Mouse (Mus musculus): Measurements from ENCODE around the gene Msh4. TPM values are rescaled to one million over a fixed set of nuclear protein-coding genes. Genes with fewer than 3 reads are reported as not detected.
A peak's percentile ranks its signal among the peaks of the same experiment; 100 is the strongest.
"Not testable (repeated sequence)": the region's sequence is repeated elsewhere in the genome, so short reads cannot be mapped to it uniquely, and the experiment has no call there.

Gene Msh4
- polyA plus RNA-seq, 2 experiments: 0.04 to 0.05 TPM

- no peak overlapping the region for H3K4me2 ChIP-seq (ENCODE audit: low read depth)
- TF ChIP-seq CTCF (IDR thresholded peaks at IDR 0.05; ENCODE audit: low read depth): no peak
- no peak for TF ChIP-seq EP300 (IDR thresholded peaks at IDR 0.05; ENCODE audit: low read depth)
- H3K9ac ChIP-seq (replicated peaks): no peak overlapping the region
- H3K27me3 ChIP-seq (ENCODE audit: control insufficient read depth, insufficient read depth, low read length): no peaks in the 10 kb centered on the region
- DNase-seq (ENCODE audit: low read depth in 3 of 3, low spot score in 3 of 3) (no peak), ATAC-seq (ENCODE audit: insufficient read depth) (no peak)
- 86% methylated on average over 4 of the region's 4 CpGs for WGBS (ENCODE audit: insufficient replicate concordance)
- H3K9me3 ChIP-seq (ENCODE audit: control insufficient read depth, low read length): no peaks in the 10 kb centered on the region
- no peaks in the 10 kb centered on the region for H3K36me3 ChIP-seq (replicated peaks; ENCODE audit: control insufficient read depth, insufficient read depth, low read depth)
- H3K4me1 ChIP-seq (replicated peaks; ENCODE audit: control insufficient read depth in 2 of 2, insufficient read depth in 2 of 2, low read length in 1 of 2): peaks cover 34 to 51% of the 10 kb centered on the region in 2 experiments
- H3K4me3 ChIP-seq (ENCODE audit: insufficient read depth in 1 of 2, low read depth in 2 of 2, low read length in 2 of 2): no peak overlapping the region
- H3K27ac ChIP-seq: no peak overlapping the region
These were observed 71.9 kb downstream of the Msh4 start for GRCm38 (mm10) chr3:153834071-153834470.

- H3K27me3 ChIP-seq (ENCODE audit: control insufficient read depth, insufficient read depth, low read length): no peaks in the 10 kb centered on the region
- no peak overlapping the region for H3K4me3 ChIP-seq (ENCODE audit: insufficient read depth in 1 of 2, low read depth in 2 of 2, low read length in 2 of 2)
- H3K9ac ChIP-seq (replicated peaks): peak overlapping the region; percentile 36
- peak overlapping the region; percentile 40 for H3K4me2 ChIP-seq (ENCODE audit: low read depth)
- peaks cover 34 to 49% of the 10 kb centered on the region in 2 experiments for H3K4me1 ChIP-seq (replicated peaks; ENCODE audit: control insufficient read depth in 2 of 2, insufficient read depth in 2 of 2, low read length in 1 of 2)
- WGBS (ENCODE audit: insufficient replicate concordance): 73% methylated on average over 6 of the region's 6 CpGs
- H3K27ac ChIP-seq: peak overlapping the region; percentile 58
- H3K9me3 ChIP-seq (ENCODE audit: control insufficient read depth, low read length): no peaks in the 10 kb centered on the region
- no peaks in the 10 kb centered on the region for H3K36me3 ChIP-seq (replicated peaks; ENCODE audit: control insufficient read depth, insufficient read depth, low read depth)
- DNase-seq (ENCODE audit: low read depth in 3 of 3, low spot score in 3 of 3): no peak
- TF ChIP-seq CTCF (IDR thresholded peaks at IDR 0.05; ENCODE audit: low read depth) (no peak), EP300 (IDR thresholded peaks at IDR 0.05; ENCODE audit: low read depth) (no peak)
- no peak for ATAC-seq (ENCODE audit: insufficient read depth)
These were observed 73.3 kb downstream of the Msh4 start for GRCm38 (mm10) chr3:153832654-153832945.

- TF ChIP-seq EP300 (IDR thresholded peaks at IDR 0.05; ENCODE audit: low read depth): peak; percentile 90
- peak; percentile 30; the same call in 1 of the 2 replicates for TF ChIP-seq CTCF (IDR thresholded peaks at IDR 0.05; ENCODE audit: low read depth)
- peaks cover 34 to 46% of the 10 kb centered on the region in 2 experiments for H3K4me1 ChIP-seq (replicated peaks; ENCODE audit: control insufficient read depth in 2 of 2, insufficient read depth in 2 of 2, low read length in 1 of 2)
- 17% methylated on average over 4 of the region's 4 CpGs for WGBS (ENCODE audit: insufficient replicate concordance)
- no peaks in the 10 kb centered on the region for H3K36me3 ChIP-seq (replicated peaks; ENCODE audit: control insufficient read depth, insufficient read depth, low read depth)
- H3K27me3 ChIP-seq (ENCODE audit: control insufficient read depth, insufficient read depth, low read length): no peaks in the 10 kb centered on the region
- ATAC-seq (ENCODE audit: insufficient read depth) (peak; percentile 90), DNase-seq (ENCODE audit: low read depth in 3 of 3, low spot score in 3 of 3) (peak; percentile 78 to 81 (median 79))
- no peak overlapping the region for H3K4me3 ChIP-seq (ENCODE audit: insufficient read depth in 1 of 2, low read depth in 2 of 2, low read length in 2 of 2)
- no peaks in the 10 kb centered on the region for H3K9me3 ChIP-seq (ENCODE audit: control insufficient read depth, low read length)
- H3K27ac ChIP-seq: peak overlapping the region; percentile 72
- peak overlapping the region; percentile 36 for H3K9ac ChIP-seq (replicated peaks)
- H3K4me2 ChIP-seq (ENCODE audit: low read depth): peak overlapping the region; percentile 40
These were observed 73.9 kb downstream of the Msh4 start for GRCm38 (mm10) chr3:153831873-153832653.

- ATAC-seq (ENCODE audit: insufficient read depth): peak; percentile 86
- Histone ChIP-seq H3K4me2 (ENCODE audit: low read depth) (peak overlapping the region; percentile 40; the same call in 1 of the 2 replicates), H3K4me1 (replicated peaks; ENCODE audit: control insufficient read depth in 2 of 2, insufficient read depth in 2 of 2, low read length in 1 of 2) (peaks cover 34 to 46% of the 10 kb centered on the region in 2 experiments), H3K36me3 (replicated peaks; ENCODE audit: control insufficient read depth, insufficient read depth, low read depth) (no peaks in the 10 kb centered on the region), H3K9ac (replicated peaks) (0 out of 2 replicates have a peak overlapping the region, but pooled peaks have one; percentile 10), H3K9me3 (ENCODE audit: control insufficient read depth, low read length) (no peaks in the 10 kb centered on the region), H3K27me3 (ENCODE audit: control insufficient read depth, insufficient read depth, low read length) (no peaks in the 10 kb centered on the region), H3K4me3 (ENCODE audit: insufficient read depth in 1 of 2, low read depth in 2 of 2, low read length in 2 of 2) (no peak overlapping the region), H3K27ac (peak overlapping the region; percentile 72)
- TF ChIP-seq EP300 (IDR thresholded peaks at IDR 0.05; ENCODE audit: low read depth): no peak
- TF ChIP-seq CTCF (IDR thresholded peaks at IDR 0.05; ENCODE audit: low read depth): peak; percentile 98
- 37% methylated on average over 11 of the region's 11 CpGs for WGBS (ENCODE audit: insufficient replicate concordance)
- peak in 2 of 3 experiments; percentile 50 to 56 for DNase-seq (ENCODE audit: low read depth in 3 of 3, low spot score in 3 of 3)
These were observed 74.7 kb downstream of the Msh4 start for GRCm38 (mm10) chr3:153831014-153831872.

GRCm38 (mm10) chr3:153829788-153830187 is 76.2 kb downstream of the Msh4 start:
- WGBS (ENCODE audit: insufficient replicate concordance): 38% methylated on average over 3 of the region's 3 CpGs
- H3K27ac ChIP-seq: 0 out of 2 replicates have a peak overlapping the region, but pooled peaks have one; percentile 25

More at GRCm38 (mm10) chr3:153829788-153830187, 76.2 kb downstream of the Msh4 start:
- not testable (repeated sequence) for H3K9ac ChIP-seq (replicated peaks); H3K27me3 ChIP-seq (ENCODE audit: control insufficient read depth, insufficient read depth, low read length); ATAC-seq (ENCODE audit: insufficient read depth); H3K4me2 ChIP-seq (ENCODE audit: low read depth); DNase-seq (ENCODE audit: low read depth in 3 of 3, low spot score in 3 of 3); H3K4me3 ChIP-seq (ENCODE audit: insufficient read depth in 1 of 2, low read depth in 2 of 2, low read length in 2 of 2); H3K36me3 ChIP-seq (replicated peaks; ENCODE audit: control insufficient read depth, insufficient read depth, low read depth); H3K9me3 ChIP-seq (ENCODE audit: control insufficient read depth, low read length)
- peaks cover 27 to 43% of the 10 kb centered on the region in 2 experiments for H3K4me1 ChIP-seq (replicated peaks; ENCODE audit: control insufficient read depth in 2 of 2, insufficient read depth in 2 of 2, low read length in 1 of 2)
- TF ChIP-seq EP300 (IDR thresholded peaks at IDR 0.05; ENCODE audit: low read depth): peak; percentile 44
